Mouse (Mus musculus) C2C12 (cell line): ENCODE measurements around the gene Ank3.

Experiments
- CEBPB ChIP-seq: IDR thresholded peaks from one replicate; pipeline ENCODE4 v1.6.1; 2011; ENCODE audit warnings: low read depth, mild to moderate bottlenecking, control low read depth, moderate library complexity
- CTCF ChIP-seq: IDR thresholded peaks from one replicate; pipeline ENCODE4 v1.5.1; 2011; ENCODE audit not compliant: control insufficient read depth, insufficient read depth, insufficient read length
- MYOG ChIP-seq: IDR thresholded peaks from one replicate; pipeline ENCODE4 v1.6.1; 2011; ENCODE audit not compliant: control insufficient read depth, insufficient read length; ENCODE audit errors: extremely low read depth
- USF1 ChIP-seq: IDR thresholded peaks from one replicate; pipeline ENCODE4 v1.6.1; 2011; ENCODE audit warnings: low read depth, mild to moderate bottlenecking, control low read depth, moderate library complexity

- TF ChIP-seq USF1 (no peak), CEBPB (no peak), CTCF (no peak), MYOG (no peak)
Observed at GRCm38 (mm10) chr10:69707844-69708550, 309.4 kb downstream of the Ank3 start.
